Mouse (Mus musculus) MEL (cell line): ENCODE results near the gene Shisa9.

ENCODE experiments used
- CTCF ChIP-seq, 3 experiments: IDR thresholded peaks in 2 of 3; conservative IDR thresholded peaks in 1 of 3; 2 replicates each; pipeline ENCODE4 v1.5.1; 2011 to 2012; ENCODE audit warnings: low read length in 3 of 3, low read depth in 2 of 3, mild to moderate bottlenecking in 2 of 3, improper control_type of control experiment in 1 of 3, inconsistent platforms in 1 of 3, mixed read lengths in 1 of 3, moderate library complexity in 1 of 3; ENCODE audit not compliant: control insufficient read depth in 1 of 3, insufficient read depth in 1 of 3, poor library complexity in 1 of 3, severe bottlenecking in 1 of 3
- E2F4 ChIP-seq: IDR thresholded peaks from 2 replicates; pipeline ENCODE4 v1.6.1; 2011; ENCODE audit warnings: low read depth, low read length, improper control_type of control experiment, borderline replicate concordance
- MXI1 ChIP-seq: IDR thresholded peaks from 2 replicates; pipeline ENCODE4 v1.6.1; 2011; ENCODE audit warnings: mild to moderate bottlenecking, low read depth, low read length, improper control_type of control experiment
- SIN3A ChIP-seq: IDR thresholded peaks from 2 replicates; pipeline ENCODE4 v1.6.1; 2012; ENCODE audit warnings: low read length, improper control_type of control experiment, inconsistent platforms
- UBTF ChIP-seq: IDR thresholded peaks from 2 replicates; pipeline ENCODE4 v1.6.1; 2012; ENCODE audit warnings: low read depth, mild to moderate bottlenecking, inconsistent platforms, low read length, improper control_type of control experiment, moderate library complexity, borderline replicate concordance; ENCODE audit not compliant: insufficient read depth

GRCm38 (mm10) chr16:12197611-12198010 lies 213.7 kb downstream of the Shisa9 start:
- TF ChIP-seq SIN3A (no peak), UBTF (no peak), CTCF (IDR thresholded peaks at IDR 0.05 in 2 of 3, conservative IDR thresholded peaks at IDR 0.05 in 1 of 3; ENCODE audit: control insufficient read depth in 1 of 3, insufficient read depth in 1 of 3, low read depth in 2 of 3, low read length in 3 of 3, poor library complexity in 1 of 3, severe bottlenecking in 1 of 3) (no peak), MXI1 (no peak), E2F4 (no peak)
